Mouse (Mus musculus) testis, postnatal 14 days (tissue): ENCODE measurements at regions not wholly inside any gene's neighbourhood (a gene's known extent, or its start where the extent isn't known, plus 50 kb on each side); places are given as distances from the start of the nearest gene placed in this dataset.

Experiments used
- DNase-seq: peaks from one replicate; pipeline ENCODE4 v3.0.0; 2021; ENCODE audit warnings: low spot score

DNA sequence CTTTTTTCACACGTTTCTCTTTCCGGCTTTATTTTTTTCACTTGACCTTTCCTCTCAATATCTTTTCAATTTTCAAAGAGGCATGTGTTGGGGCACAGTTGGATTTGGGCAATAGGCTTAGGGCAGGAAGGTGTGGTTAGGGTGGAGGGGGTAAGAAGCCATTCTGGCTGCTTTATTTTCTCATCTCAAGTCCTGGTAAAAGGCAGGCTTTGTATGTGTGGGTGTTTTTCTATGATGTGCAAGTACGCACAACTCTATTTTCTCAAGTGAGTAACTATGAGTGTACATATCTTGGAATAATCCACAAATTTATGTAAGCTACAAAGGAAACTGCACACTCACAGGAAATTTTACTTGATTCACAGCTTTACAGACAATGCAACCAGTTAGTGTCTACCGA is 121.5 kb upstream of the Ifne start:
- no peak for DNase-seq

DNA sequence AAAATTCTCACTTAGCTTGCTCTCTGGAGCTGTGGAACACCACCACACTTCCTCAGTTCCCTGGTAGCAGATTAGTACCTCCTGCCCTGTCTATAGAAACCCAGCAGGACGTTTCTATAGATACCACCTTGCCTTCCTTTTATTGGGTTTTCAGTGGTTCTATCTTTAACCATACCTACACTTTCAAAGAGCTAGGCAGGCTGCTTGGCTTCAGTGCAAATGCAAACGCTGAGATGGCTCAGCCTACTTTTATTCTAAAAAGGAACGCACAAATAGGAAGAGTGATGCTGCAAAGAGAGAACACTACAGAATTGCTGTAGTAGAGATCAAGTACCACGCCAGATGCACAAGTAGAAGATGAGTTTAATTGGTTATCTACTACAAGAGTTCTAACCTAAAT is 120.9 kb upstream of the Ifne start:
- no peak for DNase-seq

DNA sequence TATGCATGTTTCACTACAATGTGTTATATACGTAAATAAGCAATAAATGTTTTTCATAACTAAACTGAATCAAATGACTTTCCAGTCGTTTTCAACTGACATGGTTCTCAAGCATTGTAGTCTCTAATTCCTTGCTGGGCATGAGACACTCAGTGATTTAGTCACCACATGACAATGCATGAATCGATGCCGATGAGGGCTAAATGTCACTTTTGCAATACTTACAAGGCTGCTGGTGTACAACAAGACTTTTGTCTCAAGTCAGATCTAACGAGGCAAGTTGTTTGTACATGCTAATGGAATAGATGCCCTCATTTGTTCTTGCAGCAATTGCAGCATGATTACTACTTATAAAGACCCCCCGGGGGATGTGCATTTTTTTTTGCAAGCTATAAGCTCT is 120.2 kb upstream of the Ifne start:
- DNase-seq, result no peak

DNA sequence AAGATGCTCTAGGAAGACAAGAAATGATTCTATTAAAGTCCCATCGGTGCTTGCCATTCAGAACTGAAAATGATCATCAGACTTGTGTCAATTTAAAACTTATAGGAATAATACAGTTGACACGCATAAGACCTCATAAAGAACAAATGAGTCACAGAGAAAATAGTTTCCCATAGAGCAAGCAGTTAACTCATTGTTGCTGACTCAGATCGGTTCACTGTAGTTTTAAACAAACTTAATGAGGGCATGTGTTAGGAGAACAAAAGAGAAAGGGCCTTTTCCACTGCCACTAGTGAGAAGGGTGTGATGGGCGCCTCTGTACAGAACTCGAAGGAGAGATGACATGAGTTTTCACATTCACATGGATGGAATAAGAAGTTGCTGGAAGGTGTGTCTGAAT is 118.3 kb upstream of the Ifne start:
- DNase-seq, result no peak

DNA sequence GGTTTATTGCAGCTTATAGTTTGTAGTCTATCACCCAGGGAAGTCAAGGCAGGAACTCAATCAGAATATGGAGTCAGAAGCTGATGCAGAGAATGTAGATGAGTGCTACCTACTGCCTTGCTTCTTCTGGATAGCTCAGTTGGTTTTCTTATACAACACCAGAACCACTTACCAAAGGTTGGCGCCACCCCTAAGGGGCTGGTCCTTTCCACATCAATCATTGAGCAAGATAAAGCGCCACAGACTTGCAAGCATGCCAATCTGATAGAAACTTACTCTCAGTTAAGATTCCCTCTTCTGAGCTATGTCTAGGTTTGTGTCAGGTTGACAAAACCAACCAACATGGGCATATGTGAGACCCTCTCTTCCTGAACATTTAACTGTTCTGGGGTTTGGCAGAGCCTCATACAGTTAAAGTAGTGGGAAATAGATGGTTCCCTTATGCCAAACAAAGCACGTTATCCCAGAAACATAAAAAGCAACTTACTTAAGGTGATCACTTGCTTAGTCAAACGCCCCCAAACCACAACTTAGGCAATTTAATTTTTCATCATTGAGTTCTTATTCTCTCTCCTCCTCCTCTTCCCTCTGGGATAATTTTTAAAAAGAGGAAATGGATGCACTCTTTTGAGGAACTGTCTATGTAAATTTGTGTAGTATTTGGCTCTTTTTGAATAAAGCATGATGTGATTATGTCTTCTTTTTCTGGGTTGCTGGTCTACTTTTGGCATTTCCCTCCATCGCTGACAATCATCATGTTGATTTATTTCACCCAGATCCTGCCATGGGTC is 115.3 kb upstream of the Ifne start:
- DNase-seq, result no peak

DNA sequence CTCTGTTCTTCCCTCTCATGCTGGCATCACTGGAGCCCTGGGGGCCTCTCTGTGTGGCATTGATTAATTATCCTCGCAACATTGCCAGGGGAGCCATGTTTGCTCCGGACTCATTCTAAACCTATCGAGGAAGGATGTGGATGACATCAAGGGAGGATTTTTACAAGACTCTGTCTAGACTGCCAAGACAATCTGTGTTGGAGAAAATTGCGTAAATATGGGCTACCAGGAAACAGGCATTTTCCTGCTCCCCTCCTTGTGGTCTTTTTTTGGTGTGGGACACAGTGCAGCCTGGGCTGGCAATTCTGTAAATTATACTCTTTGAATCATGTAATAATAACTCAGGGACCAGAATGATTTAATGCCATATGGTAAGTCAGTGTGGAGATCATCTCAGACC is 114.5 kb upstream of the Ifne start:
- DNase-seq, result no peak

DNA sequence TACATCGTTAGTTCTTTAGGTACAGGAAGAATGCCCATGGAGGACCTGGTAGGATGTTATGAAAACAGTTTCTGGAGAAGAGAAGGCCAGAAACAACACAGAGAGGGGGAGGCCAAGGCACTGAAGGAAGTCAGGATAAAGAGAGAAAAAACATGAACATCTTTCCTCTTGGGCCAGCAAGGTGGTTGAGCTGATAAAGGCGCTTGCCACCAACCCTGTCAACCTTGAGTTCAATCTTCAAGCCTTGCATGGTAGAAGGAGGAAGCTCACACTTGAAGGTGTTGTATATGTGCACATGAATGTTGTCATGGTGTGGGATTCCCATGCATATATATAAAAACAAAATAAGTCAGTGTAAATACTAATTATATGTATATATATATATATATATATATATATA is 112.5 kb upstream of the Ifne start:
- no peak for DNase-seq

DNA sequence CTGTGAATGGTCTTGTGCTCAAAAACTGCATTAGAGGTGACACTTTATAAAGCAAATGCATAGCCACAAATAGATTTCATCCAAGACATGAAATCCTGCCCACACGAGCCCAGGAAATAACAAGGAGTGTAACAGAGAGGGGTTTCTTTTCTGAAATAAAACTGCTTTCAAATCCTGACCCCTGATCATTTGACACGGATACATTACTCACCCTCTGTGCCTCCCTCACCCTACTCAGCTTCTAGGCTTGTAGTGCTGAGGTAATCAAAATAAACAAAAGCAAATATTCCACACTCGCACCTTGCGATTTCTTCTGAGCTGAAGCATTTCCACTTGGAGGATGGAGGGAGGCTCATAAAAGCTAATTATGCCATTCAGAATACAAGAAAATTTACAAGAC is 108.4 kb upstream of the Ifne start:
- no peak for DNase-seq

DNA sequence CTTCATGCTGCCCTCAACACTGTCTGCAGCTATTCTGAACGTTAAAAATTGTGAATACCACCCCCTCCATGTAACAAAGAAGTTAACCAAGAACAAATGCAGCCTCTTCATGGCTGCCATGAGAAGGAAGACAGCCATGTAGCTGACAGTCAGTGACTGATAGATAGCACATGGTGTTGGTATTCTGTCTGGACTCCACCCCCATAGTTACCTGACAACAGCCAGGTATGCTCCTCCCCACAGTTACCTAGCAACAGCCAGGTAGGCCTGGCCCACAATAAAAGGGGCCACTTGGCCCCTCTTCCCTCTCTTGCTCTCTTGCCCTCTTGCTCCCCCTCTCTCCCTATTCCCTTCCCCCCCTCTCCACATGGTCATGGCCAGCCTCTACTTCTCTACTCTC is 107.1 kb upstream of the Ifne start:
- DNase-seq, result no peak

DNA sequence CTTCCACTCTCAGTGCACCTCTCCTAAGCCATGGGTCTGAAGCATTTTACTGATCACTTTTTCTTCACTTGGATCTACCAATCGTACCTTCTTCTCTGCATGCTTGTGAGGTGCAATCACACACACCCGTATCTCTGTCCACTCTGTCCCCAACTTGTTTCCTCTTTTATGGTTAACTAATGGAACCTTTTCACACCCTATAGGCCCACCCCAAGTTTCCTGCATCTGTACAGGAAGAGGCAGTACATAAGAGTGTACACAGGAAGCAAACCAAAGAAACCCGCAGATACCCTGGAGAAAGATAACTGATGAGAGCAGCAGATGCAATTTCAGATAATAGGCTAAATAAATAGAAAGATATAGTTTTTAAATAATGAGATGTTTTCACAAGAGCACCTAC is 102.5 kb upstream of the Ifne start:
- no peak for DNase-seq

DNA sequence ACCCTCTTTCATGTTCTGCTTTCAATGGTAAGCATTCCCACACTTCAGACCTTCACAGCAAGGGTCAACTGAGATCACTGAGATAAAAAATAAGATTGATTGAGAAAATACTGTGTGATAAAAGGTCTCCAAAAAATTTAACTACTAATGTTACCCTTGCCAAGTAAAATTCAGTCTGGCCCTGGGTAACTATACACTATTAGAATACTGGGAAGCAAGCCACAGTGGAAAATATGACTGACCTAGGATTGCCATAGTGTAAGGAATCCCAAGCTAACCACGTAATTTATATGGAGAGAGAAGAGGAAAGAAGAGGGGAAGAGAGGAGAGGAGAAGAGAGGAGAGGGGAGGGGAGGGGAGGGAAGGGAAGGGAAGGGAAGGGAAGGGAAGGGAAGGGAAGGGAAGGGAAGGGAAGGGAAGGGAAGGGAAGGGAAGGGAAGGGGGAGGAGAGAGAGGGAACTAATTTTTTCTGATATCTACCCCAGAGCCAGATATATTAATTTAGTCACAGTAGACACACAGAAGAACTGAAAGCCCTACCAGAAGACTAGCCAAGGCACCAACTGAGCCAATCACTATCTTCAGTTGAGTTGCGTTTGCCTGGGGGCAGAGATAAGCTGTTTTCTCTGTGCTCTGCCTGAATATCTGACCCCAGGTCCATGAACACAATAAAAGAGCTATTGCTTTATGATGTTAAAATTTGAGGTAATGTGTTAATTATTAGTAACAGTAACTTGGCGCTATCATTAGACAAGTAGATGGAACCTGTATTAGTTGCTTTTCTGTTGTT is 97.3 kb upstream of the Ifne start:
- no peak for DNase-seq

DNA sequence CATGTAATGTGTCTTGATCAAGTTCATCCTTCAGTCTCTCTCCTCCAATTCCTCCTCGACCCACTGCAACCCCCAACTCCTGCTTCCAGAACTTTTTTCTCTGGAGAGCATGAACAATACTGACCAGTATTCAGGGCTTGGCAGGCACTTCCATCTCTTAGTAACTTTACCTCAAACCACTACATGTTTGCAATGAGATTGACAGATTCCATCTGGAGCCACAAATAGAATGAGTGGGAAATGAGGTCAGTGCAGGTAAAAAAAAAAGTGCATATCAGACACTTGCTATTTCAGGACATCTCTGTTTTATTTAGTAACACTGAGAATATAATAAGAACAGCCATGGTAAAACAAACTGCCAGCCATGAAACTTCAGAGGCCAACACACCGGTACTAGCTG is 94.5 kb upstream of the Ifne start:
- no peak for DNase-seq

DNA sequence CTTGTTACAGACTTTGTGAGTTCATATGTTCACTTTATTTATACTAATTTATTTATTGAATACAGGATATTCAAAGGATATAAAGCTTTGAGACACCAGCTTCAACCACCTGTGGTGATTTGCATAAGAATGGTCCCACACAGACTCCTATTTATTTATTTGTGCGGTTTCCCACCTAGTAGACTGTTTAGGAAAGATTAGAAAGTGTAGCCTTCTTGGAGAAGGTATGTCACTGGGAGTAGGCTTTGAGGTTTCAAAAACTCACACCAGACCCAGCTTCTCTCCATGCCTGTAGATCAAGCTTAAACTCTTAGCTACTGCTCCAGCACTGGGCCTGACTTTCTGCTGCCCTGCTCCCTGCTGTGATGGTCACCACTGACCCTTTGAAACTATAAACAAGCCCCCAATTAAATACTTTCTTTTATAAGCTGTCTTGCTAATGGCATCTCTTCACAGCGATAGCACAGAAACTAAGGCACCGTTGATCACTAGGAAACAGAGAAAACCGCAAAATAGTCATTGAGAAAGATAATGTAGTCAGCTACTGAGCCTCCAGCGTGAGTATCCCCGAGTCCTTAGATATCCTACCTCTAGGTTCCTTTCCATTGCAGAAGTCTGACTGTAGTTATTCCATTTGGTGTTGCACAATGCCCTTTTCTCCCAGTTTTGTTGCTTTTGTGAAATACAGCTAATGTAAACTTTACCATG is 89.3 kb upstream of the Ifne start:
- no peak for DNase-seq

DNA sequence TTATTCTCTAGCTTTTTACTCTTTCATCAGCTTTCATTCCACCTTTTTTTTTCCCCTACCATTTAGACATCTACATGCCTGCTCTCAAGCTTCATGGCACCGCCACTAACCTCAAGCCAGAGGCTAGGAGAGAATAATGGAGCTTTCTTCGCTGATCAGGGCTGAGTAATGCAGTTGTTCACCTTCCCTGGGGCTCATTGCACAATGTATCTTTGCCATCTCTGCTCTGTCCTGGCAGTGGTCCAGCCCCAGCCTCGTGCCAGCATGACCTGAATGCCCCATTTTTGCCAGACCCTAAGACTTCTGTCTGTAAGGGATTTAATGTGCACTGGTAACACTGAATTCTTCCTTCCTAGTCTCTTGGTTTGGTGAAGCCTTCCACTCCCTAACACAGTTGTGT is 79.6 kb upstream of the Ifne start:
- no peak for DNase-seq

DNA sequence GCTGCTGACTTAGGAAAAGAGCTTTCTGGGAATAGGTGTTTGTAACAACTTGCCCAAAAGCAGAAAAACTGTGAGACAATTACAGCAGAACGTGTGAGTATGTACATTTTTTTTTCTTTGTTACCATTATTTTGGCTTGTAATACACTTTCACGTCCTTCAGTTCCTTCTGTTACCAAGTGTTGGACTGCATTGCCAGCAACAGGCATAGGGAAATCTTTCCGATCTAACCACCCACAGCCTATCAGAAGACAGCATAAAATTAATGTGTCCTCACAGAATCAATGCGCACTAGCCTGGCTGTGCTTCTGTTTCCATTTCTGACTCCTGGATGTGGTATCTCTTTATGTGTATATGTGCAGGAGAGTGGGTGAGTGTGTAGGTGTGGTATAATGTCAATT is 76.6 kb upstream of the Ifne start:
- DNase-seq, result no peak

DNA sequence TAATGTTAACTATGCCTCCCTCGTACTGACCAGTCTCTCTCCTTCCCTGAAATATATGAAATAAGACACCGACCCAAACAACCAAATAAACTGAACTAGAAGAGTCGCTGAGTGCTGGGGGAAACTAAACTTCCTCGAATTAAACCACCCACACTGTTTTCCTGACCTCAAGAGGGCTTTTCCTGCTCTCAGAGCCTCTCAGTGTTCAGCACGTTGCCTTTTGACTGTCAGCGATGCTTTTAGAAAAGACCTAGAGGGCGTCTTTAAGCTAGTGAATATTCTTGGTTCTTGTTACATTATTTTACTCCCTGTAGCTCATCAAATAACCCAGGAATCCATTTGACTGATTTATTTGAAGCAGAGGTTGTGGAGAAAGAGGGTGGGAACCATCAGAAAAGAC is 76.2 kb upstream of the Ifne start:
- no peak for DNase-seq

DNA sequence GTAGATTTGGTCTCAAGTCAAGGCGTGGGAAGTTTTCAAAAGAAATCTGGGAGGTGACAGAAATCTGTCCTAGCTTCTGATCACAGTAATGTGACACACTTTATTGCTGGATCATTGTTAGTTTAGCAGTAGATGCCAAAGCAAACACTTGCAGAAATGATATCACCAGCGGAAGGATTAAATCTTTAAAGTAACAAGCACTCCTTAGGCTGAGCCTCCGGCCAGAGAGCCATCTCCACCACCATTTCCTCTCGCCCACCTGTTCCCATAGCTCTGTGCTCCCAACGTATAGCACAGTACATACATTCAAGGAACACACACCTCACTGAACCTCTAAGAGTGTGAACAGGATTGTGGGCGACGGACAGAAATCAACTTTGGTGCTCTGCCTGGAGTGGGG is 75.6 kb upstream of the Ifne start:
- no peak for DNase-seq

DNA sequence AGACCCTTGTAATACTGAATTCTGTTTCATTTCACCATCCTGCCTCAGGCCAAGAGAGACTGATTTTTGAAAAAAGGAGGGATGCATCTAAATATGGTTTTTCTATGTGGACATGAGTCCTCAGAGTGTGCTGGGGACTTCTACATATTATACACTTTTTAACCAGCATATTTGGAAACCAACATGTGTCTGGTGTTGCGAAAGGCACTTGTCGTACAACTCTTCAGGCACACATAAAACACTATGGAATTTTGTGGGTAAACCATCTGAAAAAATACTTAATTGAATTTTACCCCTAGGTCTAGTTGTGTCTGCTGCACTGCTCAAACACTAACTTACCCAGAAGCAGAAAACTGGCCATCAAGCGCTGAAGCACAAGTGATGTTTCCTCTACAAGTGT is 74.0 kb upstream of the Ifne start:
- DNase-seq, result no peak

DNA sequence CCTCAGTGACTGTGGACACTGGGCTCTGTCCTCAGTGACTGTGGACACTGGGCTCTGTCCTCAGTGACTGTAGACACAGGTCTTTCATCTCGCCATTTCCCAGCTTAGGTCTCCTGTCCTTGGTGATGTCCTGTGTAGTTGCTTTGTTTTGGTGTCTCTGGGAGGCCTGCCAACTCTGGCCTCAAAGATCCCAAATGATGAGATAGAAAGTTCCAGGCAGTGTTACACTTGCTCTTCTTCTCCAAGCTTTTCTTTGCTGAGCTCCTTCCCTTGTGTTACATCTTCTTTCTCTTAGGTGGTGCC is 71.0 kb upstream of the Ifne start:
- DNase-seq, result no peak

DNA sequence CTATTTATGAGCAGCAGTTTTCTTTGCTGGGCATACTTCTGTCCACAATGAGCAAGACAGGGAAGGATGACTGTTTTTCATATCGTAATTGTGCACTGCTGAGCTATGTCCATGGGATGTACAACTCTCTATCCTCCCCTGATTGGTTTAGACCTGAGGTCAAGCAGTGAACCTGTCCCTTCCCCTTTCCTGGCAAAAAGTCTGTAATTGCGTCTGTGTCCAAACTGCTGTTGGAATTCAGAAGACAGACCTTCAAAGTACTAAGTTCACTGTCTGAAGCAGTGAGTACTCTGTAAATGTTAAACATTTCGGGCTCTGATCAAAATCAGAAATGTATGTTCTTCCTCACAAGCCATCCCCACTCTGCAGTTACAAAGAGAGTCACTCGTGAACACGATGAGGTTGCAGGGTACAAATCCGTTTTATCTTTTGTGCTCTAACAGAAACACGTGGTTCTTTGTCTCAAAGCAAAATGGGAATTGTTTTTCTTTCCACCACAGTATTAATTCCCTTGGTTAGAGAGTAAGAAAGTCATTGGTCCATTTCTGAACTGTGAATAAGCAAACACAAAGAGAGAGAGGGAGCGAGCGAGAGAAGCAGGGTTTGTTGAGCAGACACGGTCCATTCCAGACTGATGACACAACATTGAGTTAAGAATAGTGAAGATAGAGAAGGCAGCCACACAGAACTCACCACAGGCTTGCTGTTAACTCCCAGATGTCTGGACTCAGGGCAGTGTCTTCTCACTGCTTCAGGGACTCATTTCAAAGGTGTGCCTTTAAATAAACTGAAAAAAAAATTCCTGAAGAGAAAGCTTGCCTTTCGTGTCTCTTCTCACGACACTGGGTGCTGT is 70.4 kb upstream of the Ifne start:
- DNase-seq, result no peak

DNA sequence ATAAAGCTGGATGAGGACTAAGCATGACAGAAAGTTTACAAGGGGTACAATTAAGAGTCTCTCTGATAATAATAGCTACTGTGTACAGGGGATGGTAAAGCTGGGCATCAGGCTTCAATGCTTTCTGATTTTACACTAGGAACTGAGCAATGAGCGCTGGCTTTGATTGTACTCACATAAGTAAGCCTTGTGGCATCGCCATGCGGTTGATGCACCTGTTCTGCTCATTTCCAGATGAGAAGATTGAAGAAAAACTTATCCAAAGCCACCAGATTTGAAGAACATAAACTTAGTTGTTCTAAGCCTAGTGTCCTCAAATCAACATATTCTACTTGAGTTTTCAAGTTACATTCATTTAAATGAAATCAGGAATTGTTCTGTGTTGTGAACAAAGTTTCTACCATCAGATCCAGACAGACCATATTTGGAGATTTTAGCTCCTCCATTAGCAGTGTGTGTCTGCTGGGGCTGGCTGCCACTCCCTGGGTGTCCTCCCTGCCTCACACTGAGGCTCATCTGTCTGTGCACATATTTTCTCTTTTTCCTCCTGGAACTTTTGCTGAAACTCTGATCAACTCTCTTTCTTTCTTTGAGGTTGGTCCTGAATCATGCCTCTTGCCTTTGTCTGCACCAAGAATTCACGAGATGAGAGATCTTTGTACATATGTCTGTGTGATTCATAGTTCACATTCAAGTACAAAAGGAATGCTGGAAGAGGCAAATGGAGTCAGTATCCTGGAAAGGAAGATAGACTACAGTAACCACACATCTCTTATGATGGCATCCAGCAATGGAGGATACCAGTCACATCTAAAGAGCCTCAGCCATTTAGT is 68.2 kb upstream of the Ifne start:
- no peak for DNase-seq

DNA sequence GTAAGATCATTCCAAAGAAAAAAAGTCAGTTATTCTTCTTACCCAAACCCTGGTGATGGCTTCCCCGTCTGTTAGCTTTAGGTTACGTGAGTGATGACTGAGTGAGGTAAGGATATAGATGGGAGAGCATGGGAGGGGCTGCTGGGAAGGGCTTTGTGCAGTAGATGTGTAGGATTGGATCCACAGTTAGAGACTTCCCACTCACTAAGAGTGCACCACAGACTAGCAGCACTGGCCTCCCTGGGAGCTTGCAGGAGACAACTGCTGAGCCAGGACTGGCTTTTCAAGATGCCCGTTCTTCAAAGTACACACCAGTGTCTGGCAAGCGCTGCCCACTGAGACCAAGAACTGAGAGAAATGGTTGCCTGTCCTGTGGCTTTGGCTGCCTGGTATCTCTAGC is 62.0 kb upstream of the Ifne start:
- DNase-seq, result no peak
